Mouse (Mus musculus) left cerebral cortex, adult 18-20 months (tissue): ENCODE results near the gene Pde10a. TPM values are rescaled to one million over a fixed set of nuclear protein-coding genes. Genes with fewer than 3 reads are reported as not detected.

Experiments used
- DNase-seq, 2 experiments: peaks; one replicate each; pipeline ENCODE4 v3.0.0; 2021 to 2022; ENCODE audit warnings: low spot score in 2 of 2, mixed read lengths in 1 of 2
- total RNA-seq, 2 experiments: library from RNA; stranded (reverse); gene quantifications; 2 replicates each; pipeline ENCODE4 v1.2.3; 2021

Gene Pde10a
- total RNA-seq, 2 experiments from 2014 or later, result 82.9 to 134 TPM

GRCm38 (mm10) chr17:8935604-8936003, 410.4 kb downstream of the Pde10a start:
- no peak for DNase-seq

- DNase-seq, result peak; percentile 19 to 53
Observed at GRCm38 (mm10) chr17:8936603-8937002, 411.4 kb downstream of the Pde10a start.

- DNase-seq, result no peak
Observed at GRCm38 (mm10) chr17:8951588-8951987, 426.4 kb downstream of the Pde10a start.

GRCm38 (mm10) chr17:8952951-8953350, 427.8 kb downstream of the Pde10a start:
- DNase-seq, result no peak

GRCm38 (mm10) chr17:8958125-8958524, 433.0 kb downstream of the Pde10a start:
- DNase-seq, result no peak

GRCm38 (mm10) chr17:8960386-8960785, 435.2 kb downstream of the Pde10a start:
- DNase-seq, result no peak

GRCm38 (mm10) chr17:8961097-8961496, 435.9 kb downstream of the Pde10a start:
- no peak for DNase-seq

GRCm38 (mm10) chr17:8961644-8962043, 436.5 kb downstream of the Pde10a start:
- no peak for DNase-seq

- DNase-seq, result no peak
Observed at GRCm38 (mm10) chr17:8965177-8965576, 440.0 kb downstream of the Pde10a start.

GRCm38 (mm10) chr17:8972152-8972854, 447.1 kb downstream of the Pde10a start:
- DNase-seq, result no peak

GRCm38 (mm10) chr17:8973331-8973730, 448.2 kb downstream of the Pde10a start:
- no peak for DNase-seq

GRCm38 (mm10) chr17:8974423-8974822, 449.3 kb downstream of the Pde10a start:
- DNase-seq, result no peak

- DNase-seq, result no peak
Observed at GRCm38 (mm10) chr17:8974823-8975397, 449.7 kb downstream of the Pde10a start.

GRCm38 (mm10) chr17:8976745-8977144, 451.6 kb downstream of the Pde10a start:
- DNase-seq, result no peak

GRCm38 (mm10) chr17:8977271-8977670, 452.1 kb downstream of the Pde10a start:
- DNase-seq, result no peak

- no peak for DNase-seq
Observed at GRCm38 (mm10) chr17:8983576-8983975, 458.4 kb downstream of the Pde10a start.

- DNase-seq, result no peak
Observed at GRCm38 (mm10) chr17:8985714-8986113, 460.5 kb downstream of the Pde10a start.

- peak; percentile 56 to 59 for DNase-seq
Observed at GRCm38 (mm10) chr17:8986551-8986950, 461.4 kb downstream of the Pde10a start.

GRCm38 (mm10) chr17:8987369-8987768, 462.2 kb downstream of the Pde10a start:
- DNase-seq, result no peak

- peak; percentile 75 to 79 for DNase-seq
Observed at GRCm38 (mm10) chr17:8988119-8988807, 463.1 kb downstream of the Pde10a start, which contains the start of gene 1700010I14Rik. 1700010I14Rik (plus strand) TSS chr17:8988333.

GRCm38 (mm10) chr17:8991160-8991559, 466.0 kb downstream of the Pde10a start:
- DNase-seq, result peak in 1 of 2 experiments; percentile 25

- no peak for DNase-seq
Observed at GRCm38 (mm10) chr17:8995344-8995743, 470.2 kb downstream of the Pde10a start.
